Mouse (Mus musculus): ENCODE measurements around the gene Ramp3. TPM values are rescaled to one million over a fixed set of nuclear protein-coding genes. Genes with fewer than 3 reads are reported as not detected.

Gene Ramp3
- polyA plus RNA-seq, 1 experiment from 2014 or later: 30.6 TPM

DNA sequence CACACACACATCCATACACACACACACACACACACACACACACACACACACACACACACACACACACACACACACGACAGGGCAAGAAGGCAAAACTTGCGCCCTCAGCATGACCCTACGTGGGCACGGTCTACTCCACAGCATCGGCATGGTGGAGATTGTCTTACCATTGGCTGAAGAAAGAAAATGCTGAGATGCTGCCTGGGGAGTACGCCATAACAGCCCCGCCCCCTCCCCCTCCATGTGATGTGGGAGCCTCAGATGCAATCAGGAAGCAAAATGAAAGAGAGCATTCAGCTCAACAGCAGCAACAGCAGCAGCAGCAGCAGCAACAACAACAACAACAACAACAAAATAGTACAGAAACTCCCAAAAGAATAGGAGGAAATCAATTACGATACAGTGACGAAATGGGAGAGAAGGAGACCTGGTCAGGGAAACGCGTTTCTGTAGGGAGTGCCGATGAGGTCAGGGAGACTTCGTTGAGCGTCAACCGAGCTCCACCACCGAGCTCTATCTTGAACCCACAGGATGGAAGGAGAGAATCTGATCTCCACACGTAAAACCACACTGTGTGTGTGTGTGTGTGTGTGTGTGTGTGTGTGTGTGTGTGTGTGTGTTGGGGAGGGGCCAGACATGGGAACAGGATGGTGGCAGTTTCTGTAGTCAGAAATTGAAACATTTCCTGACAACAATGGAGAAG is 21.5 kb downstream of the Ramp3 start:
- Histone ChIP-seq H3K36me3 (ENCODE audit: control insufficient read depth, insufficient read depth, low read length) (no peaks in the 10 kb centered on the region), H3K27me3 (replicated peaks; ENCODE audit: control insufficient read depth, insufficient read depth, low read length) (no peaks in the 10 kb centered on the region), H3K4me2 (ENCODE audit: low read length) (no peak overlapping the region), H3K9ac (ENCODE audit: low read depth, low read length) (no peak overlapping the region), H3K27ac (ENCODE audit: low read depth, low read length) (no peak overlapping the region), H3K4me1 (ENCODE audit: control insufficient read depth, insufficient read depth, low read depth, low read length) (peaks cover 3% of the 10 kb centered on the region; the same call in 1 of the 2 replicates), H3K4me3 (ENCODE audit: low read length) (no peak overlapping the region), H3K9me3 (ENCODE audit: control insufficient read depth, low read length) (0 out of 2 replicates have a peak, but pooled peaks cover 2% of the 10 kb centered on the region)
- ATAC-seq: no peak
- 57% methylated on average over 17 of the region's 17 CpGs for WGBS

DNA sequence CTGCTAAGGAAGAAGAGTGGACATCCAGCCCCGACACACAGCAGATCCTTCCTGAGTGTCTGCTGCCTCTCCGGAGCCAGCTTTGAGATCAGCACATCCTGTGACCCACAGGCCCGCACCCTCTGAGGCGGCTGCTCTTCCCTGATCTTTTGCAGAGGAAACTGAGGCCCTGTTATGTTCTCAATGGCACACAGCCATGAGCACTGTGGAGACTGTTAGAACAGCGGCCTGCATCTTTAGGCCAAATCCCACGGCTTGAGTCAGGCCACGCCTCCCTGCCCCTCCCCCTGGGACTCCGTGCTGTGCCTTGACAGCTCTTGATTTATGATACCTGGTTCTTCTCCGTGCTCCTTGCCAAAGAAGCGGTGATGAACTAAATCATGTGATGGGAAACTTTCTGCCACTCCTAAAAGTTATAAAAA is 22.1 kb downstream of the Ramp3 start:
- ATAC-seq: peak; percentile 48; the same call in 1 of the 2 replicates
- no peak overlapping the region for H3K4me3 ChIP-seq (ENCODE audit: low read length)
- H3K27me3 ChIP-seq (replicated peaks; ENCODE audit: control insufficient read depth, insufficient read depth, low read length): no peaks in the 10 kb centered on the region
- no peak overlapping the region for H3K27ac ChIP-seq (ENCODE audit: low read depth, low read length)
- H3K4me2 ChIP-seq (ENCODE audit: low read length): 0 out of 2 replicates have a peak overlapping the region, but pooled peaks have one; percentile 8
- 0 out of 2 replicates have a peak, but pooled peaks cover 2% of the 10 kb centered on the region for H3K9me3 ChIP-seq (ENCODE audit: control insufficient read depth, low read length)
- peaks cover 3% of the 10 kb centered on the region; the same call in 1 of the 2 replicates for H3K4me1 ChIP-seq (ENCODE audit: control insufficient read depth, insufficient read depth, low read depth, low read length)
- no peak overlapping the region for H3K9ac ChIP-seq (ENCODE audit: low read depth, low read length)
- 26% methylated on average over 10 of the region's 10 CpGs for WGBS
- no peaks in the 10 kb centered on the region for H3K36me3 ChIP-seq (ENCODE audit: control insufficient read depth, insufficient read depth, low read length)

DNA sequence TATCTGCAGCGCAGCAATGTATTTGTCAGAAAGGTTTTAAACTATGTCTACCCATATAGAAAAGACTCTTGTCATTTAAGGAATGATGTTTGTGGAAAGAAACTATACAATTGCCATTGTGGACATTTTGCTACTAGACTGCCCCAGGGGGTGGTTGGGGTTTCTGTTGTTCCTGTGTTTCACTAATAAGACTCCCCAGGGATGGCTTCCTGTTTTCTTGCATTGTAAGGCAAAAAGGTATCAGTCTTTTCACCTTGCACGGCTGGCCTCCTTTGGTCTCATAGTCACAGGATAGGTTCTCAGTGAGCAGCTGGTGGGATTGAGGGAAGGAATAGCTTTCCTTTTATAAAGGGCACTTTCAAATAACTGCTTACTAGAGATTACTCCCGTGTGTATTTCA is 26.4 kb downstream of the Ramp3 start:
- Histone ChIP-seq H3K9ac (ENCODE audit: low read depth, low read length) (no peak overlapping the region), H3K27ac (ENCODE audit: low read depth, low read length) (no peak overlapping the region), H3K4me3 (ENCODE audit: low read length) (no peak overlapping the region), H3K9me3 (ENCODE audit: control insufficient read depth, low read length) (0 out of 2 replicates have a peak, but pooled peaks cover 2% of the 10 kb centered on the region), H3K36me3 (ENCODE audit: control insufficient read depth, insufficient read depth, low read length) (no peaks in the 10 kb centered on the region), H3K27me3 (replicated peaks; ENCODE audit: control insufficient read depth, insufficient read depth, low read length) (no peaks in the 10 kb centered on the region), H3K4me2 (ENCODE audit: low read length) (no peak overlapping the region), H3K4me1 (ENCODE audit: control insufficient read depth, insufficient read depth, low read depth, low read length) (peaks cover 3% of the 10 kb centered on the region; the same call in 1 of the 2 replicates)
- ATAC-seq: no peak
- WGBS: 56% methylated on average over 3 of the region's 3 CpGs

GRCm38 (mm10) chr11:6688888-6689287 is 30.6 kb downstream of the Ramp3 start:
- H3K4me1 ChIP-seq (ENCODE audit: control insufficient read depth, insufficient read depth, low read depth, low read length): no peaks in the 10 kb centered on the region
- H3K4me3 ChIP-seq (ENCODE audit: low read length): no peak overlapping the region
- no peak overlapping the region for H3K9ac ChIP-seq (ENCODE audit: low read depth, low read length)
- H3K27me3 ChIP-seq (replicated peaks; ENCODE audit: control insufficient read depth, insufficient read depth, low read length): no peaks in the 10 kb centered on the region
- H3K27ac ChIP-seq (ENCODE audit: low read depth, low read length): no peak overlapping the region
- H3K9me3 ChIP-seq (ENCODE audit: control insufficient read depth, low read length): no peaks in the 10 kb centered on the region
- ATAC-seq: peak; percentile 52; the same call in 1 of the 2 replicates
- no peaks in the 10 kb centered on the region for H3K36me3 ChIP-seq (ENCODE audit: control insufficient read depth, insufficient read depth, low read length)
- whole genome bisulfite sequencing: 68% methylated on average over 3 of the region's 3 CpGs
- H3K4me2 ChIP-seq (ENCODE audit: low read length): no peak overlapping the region

DNA sequence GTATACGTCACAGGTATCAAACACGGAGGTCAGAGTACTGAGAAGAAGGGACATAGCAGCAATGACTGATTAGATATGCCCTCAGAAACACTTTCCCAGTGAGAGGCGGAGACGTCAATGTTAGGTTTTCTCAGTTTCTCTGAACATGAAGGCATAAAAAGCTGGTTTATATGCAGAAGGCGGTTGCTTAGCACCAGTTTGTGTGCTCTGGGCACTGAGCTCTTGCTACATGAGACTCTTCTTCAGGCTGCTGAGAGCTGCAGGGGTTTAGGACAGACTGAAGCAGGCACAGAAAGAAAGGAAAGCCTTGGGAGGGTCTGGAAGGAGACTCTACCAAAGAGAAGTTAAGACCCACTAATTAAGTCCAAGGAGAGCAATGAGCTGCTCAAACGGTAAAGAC is 34.0 kb downstream of the Ramp3 start:
- no peaks in the 10 kb centered on the region for H3K27me3 ChIP-seq (replicated peaks; ENCODE audit: control insufficient read depth, insufficient read depth, low read length)
- no peaks in the 10 kb centered on the region for H3K9me3 ChIP-seq (ENCODE audit: control insufficient read depth, low read length)
- H3K36me3 ChIP-seq (ENCODE audit: control insufficient read depth, insufficient read depth, low read length): no peaks in the 10 kb centered on the region
- WGBS: 68% methylated on average over 6 of the region's 6 CpGs
- H3K4me2 ChIP-seq (ENCODE audit: low read length): no peak overlapping the region
- no peaks in the 10 kb centered on the region for H3K4me1 ChIP-seq (ENCODE audit: control insufficient read depth, insufficient read depth, low read depth, low read length)
- no peak overlapping the region for H3K9ac ChIP-seq (ENCODE audit: low read depth, low read length)
- ATAC-seq: no peak
- H3K4me3 ChIP-seq (ENCODE audit: low read length): no peak overlapping the region
- H3K27ac ChIP-seq (ENCODE audit: low read depth, low read length): no peak overlapping the region

- no peaks in the 10 kb centered on the region for H3K36me3 ChIP-seq (ENCODE audit: control insufficient read depth, insufficient read depth, low read length)
- no peak overlapping the region for H3K4me2 ChIP-seq (ENCODE audit: low read length)
- H3K9me3 ChIP-seq (ENCODE audit: control insufficient read depth, low read length): no peaks in the 10 kb centered on the region
- no peak overlapping the region for H3K27ac ChIP-seq (ENCODE audit: low read depth, low read length)
- no peak for ATAC-seq
- H3K27me3 ChIP-seq (replicated peaks; ENCODE audit: control insufficient read depth, insufficient read depth, low read length): no peaks in the 10 kb centered on the region
- 95% methylated on average over 10 of the region's 10 CpGs for WGBS
- H3K4me3 ChIP-seq (ENCODE audit: low read length): no peak overlapping the region
- no peaks in the 10 kb centered on the region for H3K4me1 ChIP-seq (ENCODE audit: control insufficient read depth, insufficient read depth, low read depth, low read length)
- H3K9ac ChIP-seq (ENCODE audit: low read depth, low read length): no peak overlapping the region
Observed at GRCm38 (mm10) chr11:6694114-6694513, 35.8 kb downstream of the Ramp3 start.

- Histone ChIP-seq H3K4me3 (ENCODE audit: low read length) (no peak overlapping the region), H3K4me2 (ENCODE audit: low read length) (no peak overlapping the region), H3K27ac (ENCODE audit: low read depth, low read length) (no peak overlapping the region), H3K36me3 (ENCODE audit: control insufficient read depth, insufficient read depth, low read length) (no peaks in the 10 kb centered on the region), H3K9me3 (ENCODE audit: control insufficient read depth, low read length) (no peaks in the 10 kb centered on the region), H3K9ac (ENCODE audit: low read depth, low read length) (no peak overlapping the region), H3K4me1 (ENCODE audit: control insufficient read depth, insufficient read depth, low read depth, low read length) (no peaks in the 10 kb centered on the region), H3K27me3 (replicated peaks; ENCODE audit: control insufficient read depth, insufficient read depth, low read length) (no peaks in the 10 kb centered on the region)
- WGBS: 75% methylated on average over 12 of the region's 12 CpGs
- ATAC-seq: 0 out of 2 replicates have a peak, but pooled peaks have one; percentile 17
Observed at GRCm38 (mm10) chr11:6695176-6695575, 36.9 kb downstream of the Ramp3 start.

DNA sequence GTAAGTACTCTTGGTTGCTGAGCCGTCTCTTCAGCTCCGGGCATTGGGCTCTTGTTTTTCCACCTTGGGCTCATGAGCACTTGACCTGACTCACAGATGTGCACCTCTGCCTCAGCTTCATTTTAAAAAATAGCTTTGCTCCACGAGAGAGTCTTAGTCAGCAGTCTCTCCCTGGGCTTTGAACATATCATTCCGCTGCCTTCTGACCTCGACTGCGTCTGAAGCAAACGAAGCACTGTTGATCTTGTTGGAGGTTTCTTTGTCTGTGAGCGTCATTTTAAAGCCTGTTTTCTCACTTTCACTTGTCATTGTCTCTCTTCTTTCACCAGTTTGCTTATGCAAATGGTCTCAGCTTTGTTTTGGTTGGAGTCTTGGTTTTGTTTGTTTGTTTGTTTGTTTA is 38.2 kb downstream of the Ramp3 start:
- H3K27ac ChIP-seq (ENCODE audit: low read depth, low read length): no peak overlapping the region
- no peak overlapping the region for H3K9ac ChIP-seq (ENCODE audit: low read depth, low read length)
- H3K4me1 ChIP-seq (ENCODE audit: control insufficient read depth, insufficient read depth, low read depth, low read length): no peaks in the 10 kb centered on the region
- H3K4me2 ChIP-seq (ENCODE audit: low read length): no peak overlapping the region
- no peaks in the 10 kb centered on the region for H3K27me3 ChIP-seq (replicated peaks; ENCODE audit: control insufficient read depth, insufficient read depth, low read length)
- no peaks in the 10 kb centered on the region for H3K36me3 ChIP-seq (ENCODE audit: control insufficient read depth, insufficient read depth, low read length)
- H3K9me3 ChIP-seq (ENCODE audit: control insufficient read depth, low read length): no peaks in the 10 kb centered on the region
- H3K4me3 ChIP-seq (ENCODE audit: low read length): no peak overlapping the region
- no peak for ATAC-seq
- WGBS: 66% methylated on average over 8 of the region's 8 CpGs

- Histone ChIP-seq H3K4me1 (ENCODE audit: control insufficient read depth, insufficient read depth, low read depth, low read length) (no peaks in the 10 kb centered on the region), H3K4me2 (ENCODE audit: low read length) (no peak overlapping the region), H3K9me3 (ENCODE audit: control insufficient read depth, low read length) (no peaks in the 10 kb centered on the region), H3K9ac (ENCODE audit: low read depth, low read length) (no peak overlapping the region), H3K27me3 (replicated peaks; ENCODE audit: control insufficient read depth, insufficient read depth, low read length) (no peaks in the 10 kb centered on the region), H3K4me3 (ENCODE audit: low read length) (no peak overlapping the region), H3K27ac (ENCODE audit: low read depth, low read length) (no peak overlapping the region), H3K36me3 (ENCODE audit: control insufficient read depth, insufficient read depth, low read length) (no peaks in the 10 kb centered on the region)
- 86% methylated on average over 10 of the region's 10 CpGs for WGBS
- no peak for ATAC-seq
Observed at GRCm38 (mm10) chr11:6697751-6698150, 39.4 kb downstream of the Ramp3 start.
